Mouse (Mus musculus) CH12.LX (cell line): ENCODE measurements around the gene Fmn2.

Experiments
- CTCF ChIP-seq, 2 experiments: IDR thresholded peaks in 1 of 2; conservative IDR thresholded peaks in 1 of 2; 2 replicates each; pipeline ENCODE4 v1.5.1; 2011 to 2012; ENCODE audit warnings: low read depth in 2 of 2, low read length in 2 of 2, improper control_type of control experiment in 1 of 2, inconsistent platforms in 1 of 2, mild to moderate bottlenecking in 1 of 2, moderate library complexity in 1 of 2
- ELF1 ChIP-seq: IDR thresholded peaks from 2 replicates; pipeline ENCODE4 v1.6.1; 2014; ENCODE audit warnings: low read depth, mild to moderate bottlenecking, inconsistent platforms, low read length, improper control_type of control experiment
- ETS1 ChIP-seq: conservative IDR thresholded peaks from 2 replicates; pipeline ENCODE4 v1.6.1; 2012; ENCODE audit warnings: low read depth, mild to moderate bottlenecking, inconsistent platforms, low read length, improper control_type of control experiment, moderate library complexity
- JUND ChIP-seq: conservative IDR thresholded peaks from 2 replicates; pipeline ENCODE4 v1.6.1; 2011; ENCODE audit warnings: low read depth, low read length, improper control_type of control experiment
- KAT2A ChIP-seq: IDR thresholded peaks from 2 replicates; pipeline ENCODE4 v1.6.1; 2012; ENCODE audit warnings: low read length, improper control_type of control experiment, inconsistent platforms; ENCODE audit not compliant: insufficient replicate concordance
- MAFK ChIP-seq: IDR thresholded peaks from 2 replicates; pipeline ENCODE4 v1.6.1; 2011; ENCODE audit warnings: low read length, improper control_type of control experiment; ENCODE audit not compliant: insufficient replicate concordance
- MAZ ChIP-seq: IDR thresholded peaks from 2 replicates; pipeline ENCODE4 v1.6.1; 2012; ENCODE audit warnings: low read depth, mild to moderate bottlenecking, inconsistent platforms, low read length, improper control_type of control experiment, moderate library complexity
- MXI1 ChIP-seq: IDR thresholded peaks from 2 replicates; pipeline ENCODE4 v1.6.1; 2011; ENCODE audit warnings: mild to moderate bottlenecking, low read depth, low read length, improper control_type of control experiment
- MYC ChIP-seq: IDR thresholded peaks from 2 replicates; pipeline ENCODE4 v1.6.1; 2011; ENCODE audit warnings: low read depth, mild to moderate bottlenecking, improper control_type of control experiment, low read length
- PAX5 ChIP-seq: IDR thresholded peaks from 2 replicates; pipeline ENCODE4 v1.6.1; 2012; ENCODE audit warnings: low read length, inconsistent platforms, mixed read lengths
- TBP ChIP-seq: conservative IDR thresholded peaks from 2 replicates; pipeline ENCODE4 v1.6.1; 2011; ENCODE audit warnings: low read depth, low read length, improper control_type of control experiment
- UBTF ChIP-seq: IDR thresholded peaks from 2 replicates; pipeline ENCODE4 v1.6.1; 2012; ENCODE audit warnings: low read depth, mild to moderate bottlenecking, inconsistent platforms, low read length, improper control_type of control experiment, moderate library complexity
- ZKSCAN1 ChIP-seq: IDR thresholded peaks from 2 replicates; pipeline ENCODE4 v1.6.1; 2012; ENCODE audit warnings: low read depth, inconsistent platforms, low read length, improper control_type of control experiment, borderline replicate concordance

DNA sequence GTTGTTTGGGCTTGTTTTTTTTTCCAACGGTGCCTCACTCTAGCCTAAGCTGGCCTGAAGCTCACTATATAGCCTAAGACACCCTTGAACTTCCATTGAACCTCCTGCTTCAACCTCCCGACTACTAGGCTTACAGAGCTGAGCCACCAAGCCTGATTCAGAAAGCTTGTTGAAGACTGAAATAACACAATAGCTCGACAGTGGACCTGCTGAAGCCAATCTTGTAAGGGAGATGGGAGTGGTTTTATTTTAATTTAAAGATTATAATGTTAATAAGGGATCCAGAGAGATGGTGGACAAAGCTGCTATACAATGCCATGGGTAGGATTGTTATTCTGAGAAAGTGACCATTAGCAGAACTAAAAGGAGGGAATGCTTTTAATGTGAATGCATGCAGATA lies 227.1 kb downstream of the Fmn2 start:
- TF ChIP-seq ZKSCAN1 = no peak
- no peak for TF ChIP-seq UBTF
- TF ChIP-seq CTCF (conservative IDR thresholded peaks at IDR 0.05 in 1 of 2, IDR thresholded peaks at IDR 0.05 in 1 of 2; ENCODE audit: low read depth in 2 of 2, low read length in 2 of 2) = no peak
- no peak for TF ChIP-seq KAT2A
- TF ChIP-seq PAX5 = no peak
- TF ChIP-seq ETS1 = no peak
- no peak for TF ChIP-seq ELF1
- TF ChIP-seq TBP = no peak
- TF ChIP-seq MAFK = no peak
- no peak for TF ChIP-seq MAZ
- no peak for TF ChIP-seq MXI1
- no peak for TF ChIP-seq JUND
- no peak for TF ChIP-seq MYC
